Mouse (Mus musculus) E14TG2a.4 (cell line): ENCODE data around the gene Mme.

ENCODE experiments used
- CTCF ChIP-seq: conservative IDR thresholded peaks from 2 replicates; pipeline ENCODE4 v1.5.1; 2014; ENCODE audit warnings: low read length
- POU5F1 ChIP-seq: IDR thresholded peaks from 2 replicates; pipeline ENCODE4 v1.6.1; 2014; ENCODE audit warnings: low read length, borderline replicate concordance

DNA sequence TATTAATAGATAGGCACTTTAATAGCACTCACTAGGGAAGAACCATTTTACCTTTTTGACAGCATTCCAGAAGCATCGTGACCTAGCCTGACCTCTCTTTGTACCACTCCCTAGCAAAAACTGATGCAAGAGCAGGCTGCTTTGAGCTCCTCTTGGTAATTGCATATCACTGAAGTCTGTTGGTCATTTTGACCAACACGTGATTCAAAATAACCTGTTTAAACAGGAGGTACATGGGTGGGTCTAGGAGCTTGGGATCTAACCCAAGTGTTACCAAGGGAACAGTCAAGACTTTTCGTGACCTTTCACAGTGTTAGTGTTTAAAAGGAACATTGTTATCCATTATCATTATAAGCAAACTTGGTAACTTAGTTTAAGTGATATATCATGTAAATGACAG, 76.2 kb downstream of the Mme start:
- TF ChIP-seq CTCF: no peak
- no peak for TF ChIP-seq POU5F1
